Mouse (Mus musculus) kidney, postnatal 14 days (tissue): Measurements from ENCODE around the gene Med24.
"Not testable (repeated sequence)": the region's sequence is repeated elsewhere in the genome, so short reads cannot be mapped to it uniquely, and the experiment has no call there.

ENCODE experiments used
- DNase-seq: peaks from one replicate; pipeline ENCODE4 v3.0.0; 2022; ENCODE audit warnings: mixed read lengths

Gene Med24

DNA sequence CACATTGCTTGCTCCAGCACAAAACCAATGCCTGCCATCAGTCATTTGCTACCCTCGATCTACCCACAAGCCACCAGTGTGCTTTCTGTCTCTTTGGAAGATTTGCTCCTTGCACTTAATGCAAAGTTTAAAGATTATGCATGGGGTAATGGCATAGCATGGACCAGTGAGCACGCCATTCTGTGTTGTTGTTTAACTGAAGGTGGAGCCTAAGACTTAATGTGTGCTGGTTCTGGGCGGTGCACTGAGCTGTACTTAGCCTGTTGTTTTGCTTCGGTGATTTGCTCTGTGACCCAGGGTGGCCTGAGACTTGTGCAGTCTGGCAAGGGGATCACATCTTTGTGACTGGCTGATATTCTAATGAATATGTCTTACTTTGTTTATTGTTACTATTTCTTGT, 42.3 kb downstream of the Med24 start:
- DNase-seq, result peak; percentile 83

- DNase-seq, result no peak
Observed at GRCm38 (mm10) chr11:98685642-98686041, 43.6 kb downstream of the Med24 start.

DNA sequence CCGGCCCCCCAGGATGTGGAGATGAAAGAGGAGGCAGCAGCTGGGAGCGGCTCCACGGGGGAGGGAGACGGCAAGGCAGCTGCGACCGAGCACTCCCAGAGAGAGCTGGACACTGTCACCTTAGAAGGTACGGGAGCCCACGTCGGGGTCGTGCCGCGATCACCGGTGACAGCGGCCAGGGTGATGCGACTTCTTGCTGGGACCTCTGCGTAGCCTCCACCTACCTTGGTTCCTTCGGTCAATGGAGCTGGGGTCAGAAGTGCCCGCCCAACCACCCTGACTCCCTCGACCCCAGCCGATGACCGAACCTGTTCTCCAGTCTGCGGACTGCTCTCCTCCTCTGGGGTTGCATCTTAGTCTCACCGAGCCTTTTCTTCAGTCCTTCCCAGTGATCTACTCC, 46.4 kb downstream of the Med24 start:
- no peak for DNase-seq

DNA sequence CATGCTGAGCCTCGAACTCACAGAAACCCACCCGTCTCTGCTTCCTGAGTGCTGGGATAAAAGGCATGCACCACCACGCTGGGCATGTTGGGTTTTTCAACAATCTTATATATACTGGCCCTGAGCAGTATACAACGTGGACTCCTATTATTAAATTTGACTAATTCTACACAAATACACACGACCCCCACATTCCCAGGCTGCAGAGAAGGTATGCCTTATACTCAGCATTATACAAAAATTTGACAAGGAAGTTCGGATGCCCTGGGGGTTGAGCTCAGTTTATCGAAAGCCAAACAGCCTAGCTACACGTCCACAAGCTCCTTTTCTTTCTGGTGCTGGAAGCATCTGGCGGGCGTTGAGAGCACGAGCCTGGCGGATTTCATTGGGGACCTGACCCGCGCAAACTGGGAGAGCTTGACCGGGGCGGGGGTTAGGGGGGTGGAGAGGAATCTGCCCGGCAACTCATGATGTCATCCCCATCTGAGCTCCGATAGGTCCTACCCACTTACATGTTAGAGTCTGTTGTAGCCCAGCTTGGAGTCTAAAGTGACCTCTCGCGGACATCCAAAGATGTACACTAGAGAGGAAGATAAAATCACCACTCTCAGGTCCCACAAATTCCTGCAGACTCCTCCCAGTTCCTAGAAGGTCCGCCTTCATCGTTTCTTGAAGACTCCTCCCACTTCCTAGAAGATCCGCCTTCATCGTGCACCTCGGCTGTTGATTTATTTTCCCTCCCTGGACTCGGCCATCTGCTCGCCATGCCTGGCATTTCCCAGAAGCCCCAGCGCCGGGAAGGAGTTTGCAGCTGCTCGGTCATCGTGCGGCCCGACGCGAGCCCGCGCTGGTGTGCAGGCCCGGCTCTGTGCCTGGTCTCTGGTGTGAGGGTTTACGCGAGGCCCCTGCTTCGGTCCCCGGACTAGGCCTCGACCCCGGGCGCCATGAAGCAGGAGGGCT, 47.2 kb downstream of the Med24 start, which contains the start of gene Psmd3:
TSS of gene Psmd3 (plus strand) at position 769 of the 960 bp plus-strand sequence.
- DNase-seq, result peak; percentile 97

DNA sequence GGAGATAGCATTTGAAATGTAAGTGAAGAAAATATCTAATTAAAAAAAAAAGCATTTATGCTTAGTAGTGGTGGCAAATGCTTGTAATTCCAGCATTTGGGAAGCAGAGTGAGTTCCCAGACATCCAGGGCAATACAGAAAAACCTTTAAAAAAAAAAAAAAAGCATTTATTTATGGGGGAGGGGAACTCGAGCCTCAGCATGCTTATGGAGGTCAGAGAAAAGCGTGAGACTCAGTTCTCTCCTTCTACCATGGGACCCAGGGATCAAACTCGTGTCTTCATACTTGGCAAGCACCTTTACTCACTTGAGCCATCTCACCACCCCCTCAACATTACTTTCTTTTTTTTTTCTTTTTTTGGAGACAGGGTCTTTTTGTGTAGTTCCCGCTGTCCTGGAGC, 48.0 kb downstream of the Med24 start:
- no peak for DNase-seq

GRCm38 (mm10) chr11:98680595-98680994, 48.6 kb downstream of the Med24 start:
- not testable (repeated sequence) for DNase-seq

DNA sequence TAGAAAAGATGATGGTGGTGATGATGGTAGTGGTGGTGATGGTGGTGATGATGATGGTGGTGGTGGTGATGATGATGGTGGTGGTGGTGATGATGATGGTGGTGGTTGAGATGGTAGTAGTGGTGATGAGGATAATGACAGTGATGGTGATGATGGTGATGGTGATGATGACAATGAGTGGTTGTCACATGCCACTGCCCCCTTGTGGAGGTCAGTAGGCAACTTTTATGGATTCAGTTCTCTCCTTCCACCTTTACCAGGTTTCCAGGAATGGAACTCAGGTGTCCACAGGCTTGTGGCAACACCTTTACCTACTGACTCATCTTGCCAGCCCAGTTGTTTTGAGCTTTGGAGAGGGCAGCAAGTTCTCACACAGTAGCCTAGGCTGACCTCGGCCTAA, 49.2 kb downstream of the Med24 start:
- no peak for DNase-seq

- no peak for DNase-seq
Observed at GRCm38 (mm10) chr11:98675829-98676363, 53.3 kb downstream of the Med24 start.

DNA sequence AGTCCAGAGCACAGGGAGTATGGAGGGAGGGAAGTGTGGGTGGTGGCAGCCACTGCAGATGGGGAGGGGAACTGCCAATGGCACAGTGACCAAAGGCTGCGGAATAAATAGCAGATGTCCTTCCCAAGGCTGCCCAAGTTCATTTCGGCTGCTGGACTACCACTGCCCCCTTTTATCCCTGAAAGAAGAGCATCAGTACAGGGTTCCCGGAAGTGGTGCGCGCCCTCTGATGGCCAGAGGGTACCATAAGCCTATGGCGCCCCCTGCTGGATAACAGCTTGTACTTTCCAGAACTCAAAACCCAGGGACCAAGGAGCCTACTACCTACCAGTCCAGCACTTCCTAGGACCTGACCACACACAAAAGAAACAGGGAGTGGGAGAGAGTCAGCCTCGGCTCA, 56.1 kb downstream of the Med24 start:
- DNase-seq, result peak; percentile 66

GRCm38 (mm10) chr11:98672482-98672881, 56.8 kb downstream of the Med24 start:
- no peak for DNase-seq

DNA sequence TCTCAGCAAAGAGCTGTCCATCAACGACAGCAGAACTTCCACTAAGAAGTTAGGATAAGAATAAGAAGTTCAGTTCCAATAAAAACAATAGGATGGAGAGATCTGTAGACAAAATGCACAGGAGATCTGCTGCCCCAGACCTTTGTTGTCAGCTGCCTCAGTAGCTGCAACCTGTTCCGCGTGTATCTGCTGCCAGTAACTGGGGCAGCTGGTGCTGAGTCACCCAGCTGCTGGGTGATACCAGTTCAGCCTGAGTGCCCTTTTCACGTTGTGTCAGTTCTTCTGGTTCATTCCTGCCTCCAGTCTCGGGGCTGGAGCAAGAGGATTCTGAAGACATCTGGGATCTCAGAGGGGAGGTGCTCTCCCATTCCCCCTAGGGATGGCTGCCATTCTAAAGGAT, 57.4 kb downstream of the Med24 start:
- no peak for DNase-seq

GRCm38 (mm10) chr11:98671284-98671815, 57.9 kb downstream of the Med24 start:
- DNase-seq, result no peak

- DNase-seq, result no peak
Observed at GRCm38 (mm10) chr11:98668984-98669383, 60.3 kb downstream of the Med24 start.

- DNase-seq, result no peak
Observed at GRCm38 (mm10) chr11:98664091-98664490, 65.1 kb downstream of the Med24 start, which contains the start of gene Gsdma. Gsdma (plus strand) TSS chr11:98664351.

- peak; percentile 48 for DNase-seq
Observed at GRCm38 (mm10) chr11:98660517-98660916, 68.7 kb downstream of the Med24 start.

GRCm38 (mm10) chr11:98655076-98655475, 74.2 kb downstream of the Med24 start:
- DNase-seq, result peak; percentile 58
